Mouse (Mus musculus) brain, embryonic 14.5 days (tissue): ENCODE results near the gene Vim.

Experiments
- CTCF ChIP-seq: fragments of 200-500 bp; IDR thresholded peaks from 2 replicates; pipeline ENCODE4 v1.5.1; 2012; ENCODE audit warnings: inconsistent platforms, mild to moderate bottlenecking, moderate library complexity, borderline replicate concordance; ENCODE audit not compliant: insufficient read depth, insufficient read length; ENCODE audit errors: extremely low read depth
- POLR2A ChIP-seq: fragments of 200-500 bp; IDR thresholded peaks from 2 replicates; pipeline ENCODE4 v1.6.1; 2012; ENCODE audit warnings: mild to moderate bottlenecking, inconsistent platforms, borderline replicate concordance; ENCODE audit not compliant: poor library complexity, insufficient read depth, insufficient read length, severe bottlenecking; ENCODE audit errors: extremely low read depth

- TF ChIP-seq CTCF (no peak), POLR2A (no peak)
These were observed 14.0 kb upstream of the Vim start for GRCm38 (mm10) chr2:13559729-13560128.
